Mouse (Mus musculus): ENCODE measurements around the gene Pacsin1.
"Not testable (repeated sequence)": the region's sequence is repeated elsewhere in the genome, so short reads cannot be mapped to it uniquely, and the experiment has no call there.

Gene Pacsin1

DNA sequence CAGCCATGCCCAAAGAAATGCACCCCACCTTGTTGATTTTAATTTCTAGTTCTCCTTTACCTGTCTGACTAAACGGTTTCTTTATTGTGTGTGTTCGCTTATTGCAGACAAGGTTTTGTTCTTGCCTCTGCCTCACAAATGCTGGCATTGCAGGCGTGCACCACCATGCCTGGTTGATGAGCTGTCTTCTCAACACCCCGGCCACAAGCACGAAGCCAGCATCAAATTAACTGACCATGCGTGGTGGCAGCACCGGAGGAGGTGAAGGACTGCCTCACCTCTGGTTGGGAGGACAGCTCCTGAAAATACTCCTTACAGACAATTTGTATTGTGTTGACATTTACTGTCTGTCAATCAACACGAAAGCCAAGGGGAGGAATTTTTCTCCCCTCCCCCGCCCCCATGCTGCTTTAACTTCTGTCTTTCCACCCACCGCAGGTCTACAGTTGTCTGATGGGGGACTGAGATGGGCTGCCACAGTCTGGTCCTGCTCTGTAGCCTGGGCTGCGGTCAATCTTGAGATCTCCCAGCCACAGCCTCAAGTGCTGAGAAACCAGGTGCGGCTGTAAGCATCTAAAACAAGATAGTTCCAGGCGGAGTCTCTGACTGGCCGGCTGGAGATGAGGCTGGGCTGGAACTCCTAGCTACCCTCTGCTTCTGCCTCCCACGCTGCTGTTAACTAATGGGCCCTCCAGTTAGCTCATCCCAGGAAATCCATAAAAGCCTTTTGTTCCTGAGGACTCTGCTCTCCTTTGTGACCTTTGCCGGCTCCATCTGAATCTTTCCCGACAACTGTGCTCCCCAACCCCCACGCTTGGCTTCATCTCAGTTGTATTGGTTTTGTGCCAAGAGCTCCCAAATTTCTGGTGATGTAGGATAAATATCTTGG, 18.9 kb upstream of the Pacsin1 start, which contains the start of gene Rps10:
Rps10 (minus strand) TSS at position 538 of the 889 bp plus-strand sequence.
- no peak for DNase-seq (ENCODE audit: low read depth, low spot score)

DNA sequence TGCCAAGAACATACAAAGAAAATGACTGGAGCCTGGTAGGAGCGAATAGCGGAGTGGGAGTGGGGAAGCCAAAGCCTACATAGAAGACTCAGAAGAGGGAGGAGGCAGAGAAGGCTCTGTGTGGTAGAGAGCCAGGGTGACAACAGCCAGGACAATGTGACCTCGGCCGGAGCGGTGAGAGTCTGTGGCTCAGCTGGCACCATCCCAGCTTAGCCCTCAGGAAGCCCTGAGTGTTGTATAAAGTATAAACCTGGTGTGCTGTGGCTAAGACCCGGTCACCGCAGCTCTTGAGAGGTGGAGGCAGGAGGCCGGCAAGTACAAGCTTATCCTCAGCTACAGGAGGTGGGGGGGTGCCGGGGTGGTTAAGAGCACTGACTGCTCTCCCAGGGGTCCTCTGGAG, 18.0 kb upstream of the Pacsin1 start:
- no peak for DNase-seq (ENCODE audit: low read depth, low spot score)

DNA sequence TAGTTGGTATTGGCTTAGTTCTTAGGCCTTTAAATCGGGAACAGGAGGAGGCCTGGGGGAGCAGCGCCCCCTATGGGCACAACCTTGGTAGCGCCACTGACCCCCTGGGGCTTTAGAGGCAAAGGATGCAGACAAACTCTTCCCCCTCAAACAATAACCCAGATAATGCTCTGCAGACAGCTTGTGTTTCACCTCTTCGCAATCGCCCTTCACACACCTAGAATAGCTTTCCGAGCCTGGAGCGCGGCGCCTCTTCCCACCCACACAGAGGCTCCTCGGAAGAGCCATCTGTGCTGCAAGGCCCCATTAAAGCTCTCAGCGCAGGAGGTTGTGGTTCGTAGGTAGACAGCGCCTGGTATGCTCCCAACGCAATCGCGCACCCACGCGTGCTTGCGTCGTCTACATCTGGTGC, 16.4 kb upstream of the Pacsin1 start:
- no peak for DNase-seq (ENCODE audit: low read depth, low spot score)

DNA sequence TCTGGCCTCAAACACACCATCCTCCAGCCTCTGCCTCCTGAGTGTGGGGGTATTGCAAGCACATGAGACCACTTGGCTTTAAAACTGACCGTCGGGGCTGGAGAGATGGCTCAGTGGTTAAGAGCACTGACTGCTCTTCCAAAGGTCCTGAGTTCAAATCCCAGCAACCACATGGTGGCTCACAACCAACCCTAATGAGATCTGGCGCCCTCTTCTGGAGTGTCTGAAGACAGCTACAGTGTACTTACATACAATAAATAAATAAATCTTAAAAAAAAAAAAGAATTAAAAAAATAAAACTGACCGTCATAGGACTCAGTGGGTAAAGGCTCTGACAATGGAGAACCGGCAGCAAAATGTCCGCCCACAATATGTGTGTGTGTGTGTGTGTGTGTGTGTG, 15.5 kb upstream of the Pacsin1 start:
- DNase-seq (ENCODE audit: low read depth, low spot score), result not testable (repeated sequence)

DNA sequence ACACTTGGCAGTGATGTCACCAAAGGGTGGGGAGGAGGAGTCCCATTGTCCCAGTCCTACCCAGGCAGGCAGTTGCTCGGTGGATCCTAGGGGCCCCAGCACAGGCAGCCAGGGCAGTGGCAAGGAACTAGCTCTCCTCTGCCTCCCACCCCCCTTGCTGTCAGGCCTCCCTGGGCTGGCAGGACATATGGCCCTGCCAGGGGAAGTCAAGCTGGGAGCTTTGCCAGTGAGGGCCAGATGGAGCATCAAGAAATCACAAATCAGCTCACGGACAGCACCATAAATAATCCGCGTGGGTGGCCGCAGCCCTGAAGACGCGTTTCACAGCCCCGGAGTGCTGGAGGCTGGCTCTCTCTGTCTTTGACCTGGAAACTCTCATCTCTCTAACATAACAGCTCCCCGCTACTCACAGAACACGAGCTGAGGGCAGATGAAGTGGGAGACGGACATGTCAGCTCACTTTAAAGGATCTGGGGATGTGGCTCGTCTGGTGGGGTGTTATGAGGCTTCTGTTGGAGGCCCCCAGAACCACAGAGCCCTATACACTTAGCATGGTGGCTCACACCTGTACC, 12.7 kb upstream of the Pacsin1 start:
- DNase-seq (ENCODE audit: low read depth, low spot score), result no peak

DNA sequence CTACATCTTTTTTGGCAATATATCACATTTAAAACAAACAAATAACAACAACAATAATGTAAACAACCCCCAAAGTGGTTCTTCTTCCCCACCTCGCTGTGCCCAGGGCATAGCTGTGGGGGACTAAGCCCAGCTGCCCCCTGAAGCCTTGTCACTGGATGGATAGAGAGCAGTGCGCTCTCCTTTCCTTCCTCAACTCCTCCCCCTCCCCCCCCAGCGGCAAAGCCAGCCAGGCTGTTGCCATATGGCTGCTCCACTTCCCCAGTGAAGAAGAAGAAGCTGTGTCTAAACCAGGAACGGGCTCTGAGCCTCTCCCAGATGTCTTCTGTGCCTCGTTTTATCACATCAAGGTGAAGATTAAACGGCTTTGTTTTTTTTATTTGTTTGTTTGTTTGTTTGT, 12.2 kb upstream of the Pacsin1 start:
- DNase-seq (ENCODE audit: low read depth, low spot score), result no peak

DNA sequence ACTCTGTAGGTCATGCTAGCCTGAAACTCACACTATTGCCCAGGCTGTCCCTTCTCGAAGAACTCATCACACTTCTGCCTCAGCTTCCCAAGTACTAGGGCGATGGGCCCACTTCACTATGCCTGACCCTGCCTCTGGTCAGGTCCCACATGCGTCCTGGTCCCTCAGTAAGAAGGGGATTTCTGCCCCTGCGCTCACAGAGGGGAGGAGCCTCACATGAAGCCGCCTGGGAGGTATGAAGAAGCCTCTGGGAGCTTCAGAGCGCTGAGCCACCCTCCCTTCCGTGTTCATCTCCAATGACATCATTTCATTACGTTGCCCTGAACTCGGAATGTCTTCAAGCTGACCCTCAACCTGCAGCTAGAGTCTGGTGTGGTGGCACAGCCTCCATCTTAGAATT, 11.6 kb upstream of the Pacsin1 start:
- DNase-seq (ENCODE audit: low read depth, low spot score), result no peak

DNA sequence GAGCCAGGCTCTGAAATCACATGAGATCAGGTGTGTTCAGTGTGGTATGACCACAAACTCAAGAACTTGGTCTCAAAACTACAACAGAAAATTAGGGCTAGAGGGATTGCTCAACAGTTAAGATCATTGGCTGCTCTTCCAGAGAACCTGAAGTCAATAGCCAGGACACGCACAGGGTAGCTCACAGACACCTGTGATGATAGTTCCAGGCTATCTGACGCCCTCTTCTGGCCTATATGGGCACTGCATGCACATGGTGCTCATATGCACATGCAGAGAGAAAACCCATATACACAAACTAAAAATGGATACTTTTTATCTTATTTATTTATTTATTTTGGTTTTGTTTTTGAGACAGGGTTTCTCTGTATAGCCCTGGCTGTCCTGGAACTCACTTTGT, 10.7 kb upstream of the Pacsin1 start:
- DNase-seq (ENCODE audit: low read depth, low spot score), result no peak

DNA sequence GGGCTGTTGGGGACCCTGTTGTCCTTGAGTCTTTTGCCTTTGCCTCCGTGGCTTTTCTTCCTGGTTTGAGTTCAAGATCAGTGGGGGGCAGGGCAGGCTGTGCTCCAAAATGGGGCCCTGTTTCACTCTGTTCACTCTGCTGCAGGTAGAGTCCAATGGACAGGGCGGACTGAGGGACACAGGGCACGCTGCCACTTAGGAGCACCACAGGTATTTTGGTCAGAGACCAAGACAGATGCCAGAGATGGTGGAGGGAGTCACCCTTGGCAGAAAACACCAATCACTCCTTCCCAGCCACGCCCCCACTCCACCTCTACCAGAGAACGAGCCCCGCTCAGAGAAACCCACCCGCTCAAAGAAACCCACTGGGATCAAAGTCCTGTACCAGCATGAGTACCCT, 9.5 kb upstream of the Pacsin1 start:
- no peak for DNase-seq (ENCODE audit: low read depth, low spot score)

DNA sequence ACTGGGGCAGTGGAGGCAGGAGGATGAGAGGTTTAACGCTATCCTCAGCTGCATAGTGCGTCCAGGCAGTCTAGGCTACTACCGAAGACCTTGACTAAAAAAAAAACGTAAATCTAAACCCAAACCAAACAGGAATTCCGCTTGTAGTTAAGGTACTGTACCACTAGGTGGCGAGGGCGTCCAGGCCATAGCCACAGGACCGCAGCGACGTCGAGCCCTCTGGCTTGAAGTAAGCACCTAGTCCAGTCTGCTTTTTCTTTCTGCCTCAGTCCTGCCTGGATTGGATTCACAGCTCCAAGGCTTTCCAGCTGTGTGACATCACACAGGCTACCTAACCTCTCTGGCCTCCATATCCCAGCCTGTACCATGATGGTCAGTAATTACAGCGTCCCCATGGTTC, 5.1 kb upstream of the Pacsin1 start:
- DNase-seq (ENCODE audit: low read depth, low spot score), result no peak

DNA sequence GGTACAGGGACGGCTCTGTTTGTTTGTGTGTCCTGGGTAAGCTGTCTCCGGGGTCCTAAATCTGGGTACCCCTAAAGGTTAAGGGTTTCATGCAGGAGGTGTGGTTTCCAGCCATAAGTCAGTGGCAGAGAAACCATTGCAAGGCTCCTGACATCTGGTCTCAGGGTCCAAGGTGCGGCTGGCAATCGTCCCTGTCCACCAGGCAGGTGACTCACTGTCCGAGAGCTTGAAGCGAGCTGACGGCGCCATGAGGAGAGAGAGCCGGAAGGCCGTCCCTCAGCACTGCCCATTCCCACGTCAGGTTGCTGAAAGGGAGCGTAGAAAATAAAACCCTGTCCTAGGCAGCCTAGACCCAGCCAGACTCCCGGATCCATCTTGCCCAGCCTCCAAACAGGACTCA, 4.7 kb upstream of the Pacsin1 start:
- DNase-seq (ENCODE audit: low read depth, low spot score), result no peak

DNA sequence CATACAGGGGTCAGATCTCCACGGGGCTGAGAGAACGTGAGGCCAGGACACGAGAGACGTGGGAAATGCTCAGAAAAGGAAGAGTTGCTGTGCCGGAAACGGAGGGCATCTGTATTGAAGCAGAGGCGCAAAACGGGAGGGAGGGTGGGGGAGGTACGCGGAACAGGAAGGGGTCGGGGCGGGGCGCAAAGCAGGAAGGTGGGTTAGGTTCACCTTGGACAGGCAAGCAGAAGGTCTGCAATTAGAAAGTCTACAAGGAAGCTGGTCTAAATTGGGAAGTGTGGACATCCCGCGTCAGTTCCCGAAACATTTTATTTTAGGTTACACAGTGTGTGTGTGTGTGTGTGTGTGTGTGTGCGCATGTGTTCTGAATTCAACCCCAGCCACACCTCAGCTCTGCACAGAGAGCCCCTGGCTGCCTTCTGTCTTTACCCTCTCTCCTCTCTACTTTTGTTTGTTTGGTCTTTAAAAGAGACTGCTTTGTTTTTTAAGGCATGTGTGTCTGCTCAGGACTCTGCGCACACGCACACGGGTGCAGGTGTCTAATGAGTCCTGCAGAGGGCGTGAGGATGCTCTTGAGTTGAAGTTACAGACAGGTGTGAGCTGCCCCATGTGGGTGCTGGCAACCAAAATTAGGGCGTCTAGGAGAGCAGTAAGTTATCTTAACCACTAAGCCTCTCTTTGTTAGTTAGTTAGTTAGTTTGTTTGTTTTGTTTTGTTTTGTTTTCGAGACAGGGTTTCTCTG, 3.1 kb upstream of the Pacsin1 start:
- no peak for DNase-seq (ENCODE audit: low read depth, low spot score)

DNA sequence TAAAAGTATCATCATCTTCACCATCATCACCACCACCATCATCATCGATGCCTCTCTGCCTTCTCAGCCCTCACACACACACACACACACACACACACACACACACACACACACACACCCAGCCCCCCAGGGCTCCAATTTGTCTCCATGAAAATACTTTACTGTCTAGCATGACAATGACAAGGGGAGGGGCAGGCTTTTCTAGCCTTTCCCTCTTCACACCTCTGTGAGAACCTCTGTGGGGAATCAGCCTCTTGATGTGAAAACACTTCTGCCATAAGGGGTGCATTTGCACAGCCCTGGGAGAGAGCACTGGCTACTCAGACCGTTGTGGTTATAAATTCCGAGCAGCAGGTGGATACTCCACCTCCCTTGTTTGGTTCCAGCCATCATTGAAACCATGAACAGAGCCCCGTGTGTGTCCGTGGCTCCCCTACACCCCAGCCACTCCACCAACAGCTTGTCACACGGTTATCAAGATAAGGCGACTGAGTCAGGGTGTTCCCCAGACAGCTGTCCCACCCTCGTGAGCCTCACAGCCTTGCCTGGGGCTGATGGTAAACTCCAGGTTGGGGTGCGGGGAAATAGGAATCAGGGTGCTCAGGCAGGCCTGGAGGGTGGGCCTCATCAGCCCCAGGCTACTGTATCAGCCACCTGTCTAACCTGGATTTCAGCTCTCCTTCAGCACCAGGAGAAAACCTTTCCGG, 1.9 kb upstream of the Pacsin1 start:
- DNase-seq (ENCODE audit: low read depth, low spot score), result no peak

DNA sequence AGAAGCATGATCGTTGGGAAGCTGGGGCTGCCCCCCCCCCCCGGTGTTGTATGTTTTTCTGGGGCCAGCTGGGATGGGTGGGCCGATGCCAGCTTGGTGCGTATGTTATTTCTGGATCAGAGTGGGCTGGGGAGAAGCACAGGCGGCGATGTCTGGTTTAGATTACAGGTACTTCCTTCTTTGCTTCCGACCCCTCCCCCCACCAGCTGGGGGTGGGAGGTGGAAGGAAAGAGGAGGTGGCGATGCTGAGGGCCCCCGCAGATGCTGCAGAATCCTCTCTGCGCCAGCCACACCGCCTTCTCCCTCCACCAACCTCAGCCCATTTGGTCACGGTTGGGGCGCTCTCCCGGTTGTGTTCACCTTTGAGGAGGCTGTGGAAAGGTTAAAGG, 696 bp downstream of the Pacsin1 start:
- no peak for DNase-seq (ENCODE audit: low read depth, low spot score)

DNA sequence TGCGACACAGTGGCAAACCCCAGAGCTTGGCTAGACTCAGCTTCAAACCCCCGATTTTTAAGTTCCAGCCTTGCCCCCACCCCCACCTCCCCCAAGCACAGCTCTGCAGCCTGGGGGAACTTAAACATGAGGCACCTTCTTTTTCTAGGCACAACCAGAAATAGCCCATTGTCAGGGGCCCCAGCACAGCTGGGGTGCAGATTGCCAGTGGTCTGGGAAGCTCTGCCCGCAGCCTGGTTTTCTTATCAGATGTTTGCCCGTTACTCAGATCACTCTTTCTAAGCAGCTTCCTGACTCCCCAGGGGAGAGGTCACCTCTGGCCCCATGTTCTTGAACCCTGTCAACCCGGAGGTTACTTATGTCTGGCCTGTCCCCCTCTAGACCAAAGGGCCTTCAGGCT, 1.1 kb downstream of the Pacsin1 start:
- DNase-seq (ENCODE audit: low read depth, low spot score), result no peak

DNA sequence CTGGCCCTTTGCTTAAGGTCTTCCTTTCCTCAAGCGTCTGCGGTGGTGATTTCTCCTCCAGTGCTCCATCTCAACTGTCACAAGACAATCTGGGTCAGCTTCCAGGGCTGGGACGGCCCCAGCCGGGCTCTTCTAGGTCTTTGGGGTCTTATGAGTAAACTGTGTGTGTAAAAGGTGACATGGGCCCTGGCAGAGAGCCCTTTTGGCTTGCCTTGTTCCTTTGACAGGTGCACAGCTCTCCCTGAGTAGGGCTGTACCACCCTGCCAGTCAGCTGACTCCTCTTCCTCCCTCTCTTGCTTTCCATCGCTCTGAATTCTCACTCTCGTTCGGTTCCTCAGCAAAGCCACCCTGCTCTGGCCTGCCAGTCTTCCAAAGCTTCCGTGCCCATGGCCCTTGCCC, 1.8 kb downstream of the Pacsin1 start:
- DNase-seq (ENCODE audit: low read depth, low spot score), result no peak

DNA sequence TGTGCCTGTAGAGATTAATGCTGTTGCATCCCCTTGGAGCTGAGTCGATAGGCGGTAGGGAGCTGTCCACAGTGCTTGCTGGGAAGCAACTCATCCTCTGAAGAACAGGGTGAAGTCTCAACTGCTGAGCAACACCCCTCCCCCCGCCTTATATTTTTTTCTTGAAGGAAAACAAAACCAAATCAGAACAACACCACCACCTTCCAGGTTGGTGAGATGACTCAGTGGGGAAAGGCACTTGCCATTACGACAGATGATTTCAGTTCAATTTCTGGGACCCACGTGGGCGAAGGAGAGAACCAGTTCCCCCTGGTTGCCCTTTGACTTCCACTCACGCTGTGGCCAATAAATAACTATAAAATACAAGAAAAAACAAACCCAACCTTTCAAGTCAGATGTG, 3.5 kb downstream of the Pacsin1 start:
- DNase-seq (ENCODE audit: low read depth, low spot score), result no peak

DNA sequence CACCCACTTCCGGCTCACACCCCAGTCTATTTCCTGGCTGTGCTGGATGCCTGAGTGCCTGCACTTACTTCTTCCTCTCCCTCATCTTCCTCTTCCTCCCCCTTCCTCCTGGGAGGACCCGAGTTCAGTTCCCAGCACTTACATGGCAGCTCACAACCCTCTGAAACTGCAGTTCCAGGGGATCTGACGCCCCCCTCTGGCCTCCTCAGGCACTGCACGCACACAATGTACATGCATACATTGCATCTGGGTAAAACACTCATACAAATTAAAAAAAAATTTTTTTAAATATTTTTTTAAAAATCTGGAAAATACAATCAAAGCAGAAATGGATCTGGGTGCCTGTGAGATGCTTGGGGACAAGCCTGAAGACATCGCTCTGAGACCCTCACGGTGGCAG, 16.4 kb downstream of the Pacsin1 start:
- DNase-seq (ENCODE audit: low read depth, low spot score), result no peak

DNA sequence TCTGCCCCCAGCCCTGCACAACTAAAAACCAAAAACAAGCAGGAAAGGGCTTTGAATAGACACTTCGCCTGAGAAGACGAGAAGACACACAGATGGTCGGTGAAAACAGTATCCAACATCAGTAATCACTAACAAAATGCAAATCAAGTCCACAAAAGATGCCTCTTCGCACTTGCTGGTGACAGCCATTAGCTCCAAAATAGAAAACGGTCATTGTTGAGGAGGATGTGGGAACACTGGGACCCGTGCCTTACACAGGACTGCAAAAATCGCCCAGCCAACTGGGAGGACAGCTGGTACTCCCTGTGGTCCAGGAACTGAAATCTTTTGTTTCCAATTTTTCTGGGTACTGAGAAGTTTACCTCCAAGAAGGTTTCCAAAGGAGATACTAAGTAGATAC, 18.6 kb downstream of the Pacsin1 start:
- no peak for DNase-seq (ENCODE audit: low read depth, low spot score)

DNA sequence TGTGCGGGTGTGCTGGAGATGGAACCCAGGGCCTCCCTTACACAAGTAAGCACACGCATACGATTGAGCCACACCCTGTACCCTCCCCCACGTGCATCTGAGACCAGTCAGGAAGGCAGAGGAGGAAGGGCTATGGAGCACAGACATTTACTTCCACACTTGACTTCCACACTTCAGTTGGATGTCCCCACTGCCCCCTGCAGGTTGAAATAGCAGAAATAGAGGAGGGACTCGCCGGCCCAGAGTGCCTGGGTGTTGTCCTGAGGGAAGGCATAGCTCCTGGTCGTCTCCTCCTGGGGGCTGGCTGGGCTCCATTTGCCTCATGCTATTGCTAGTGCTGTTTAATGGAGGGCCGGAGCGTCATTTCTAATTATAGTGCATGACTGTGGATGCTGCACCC, 20.1 kb downstream of the Pacsin1 start:
- DNase-seq (ENCODE audit: low read depth, low spot score), result no peak

DNA sequence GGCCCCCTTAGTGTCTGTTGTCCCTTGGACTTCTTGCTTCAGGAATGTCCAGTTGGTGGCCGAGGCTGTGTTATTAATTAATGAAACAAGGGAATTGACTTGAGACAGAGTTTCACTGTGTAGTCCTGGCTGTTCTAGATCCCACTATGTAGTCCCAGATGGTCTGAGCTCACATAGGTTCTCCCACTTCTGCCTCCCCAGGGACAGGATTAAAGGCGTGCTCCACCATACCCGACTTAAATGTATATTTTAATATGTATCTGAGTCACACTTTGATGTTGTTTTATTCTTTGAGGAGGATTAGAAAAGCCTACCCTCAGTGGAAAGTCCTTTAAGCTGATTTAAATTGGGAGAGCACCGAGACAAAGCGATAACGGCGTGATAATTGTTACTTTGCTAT, 21.0 kb downstream of the Pacsin1 start:
- DNase-seq (ENCODE audit: low read depth, low spot score), result no peak

DNA sequence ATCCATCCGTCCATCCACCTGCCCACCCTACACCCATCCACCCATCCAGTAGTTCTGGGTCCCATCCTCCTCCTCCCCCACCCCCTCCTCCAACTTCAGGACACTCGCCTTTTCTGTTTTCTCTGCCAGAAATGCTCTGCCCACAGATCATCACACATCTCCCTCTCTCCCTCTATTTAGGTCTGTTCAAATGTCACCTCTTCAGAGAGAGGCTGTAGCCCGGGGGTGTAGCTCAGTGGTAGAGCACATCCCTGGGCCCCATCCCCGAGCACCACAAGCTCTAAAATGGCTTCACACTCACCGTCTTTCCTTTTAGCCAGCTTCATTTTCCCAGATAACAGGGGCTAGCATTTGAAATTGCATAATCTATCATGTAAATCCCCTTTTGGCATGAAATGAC, 22.4 kb downstream of the Pacsin1 start:
- no peak for DNase-seq (ENCODE audit: low read depth, low spot score)
